Mouse (Mus musculus): ENCODE data around the gene Rassf7. TPM values are rescaled to one million over a fixed set of nuclear protein-coding genes. Genes with fewer than 3 reads are reported as not detected.

Rassf7 gene
- polyA plus RNA-seq (2012; rRNA removed): 38.0 and 43.8 TPM in 2 replicates

DNA sequence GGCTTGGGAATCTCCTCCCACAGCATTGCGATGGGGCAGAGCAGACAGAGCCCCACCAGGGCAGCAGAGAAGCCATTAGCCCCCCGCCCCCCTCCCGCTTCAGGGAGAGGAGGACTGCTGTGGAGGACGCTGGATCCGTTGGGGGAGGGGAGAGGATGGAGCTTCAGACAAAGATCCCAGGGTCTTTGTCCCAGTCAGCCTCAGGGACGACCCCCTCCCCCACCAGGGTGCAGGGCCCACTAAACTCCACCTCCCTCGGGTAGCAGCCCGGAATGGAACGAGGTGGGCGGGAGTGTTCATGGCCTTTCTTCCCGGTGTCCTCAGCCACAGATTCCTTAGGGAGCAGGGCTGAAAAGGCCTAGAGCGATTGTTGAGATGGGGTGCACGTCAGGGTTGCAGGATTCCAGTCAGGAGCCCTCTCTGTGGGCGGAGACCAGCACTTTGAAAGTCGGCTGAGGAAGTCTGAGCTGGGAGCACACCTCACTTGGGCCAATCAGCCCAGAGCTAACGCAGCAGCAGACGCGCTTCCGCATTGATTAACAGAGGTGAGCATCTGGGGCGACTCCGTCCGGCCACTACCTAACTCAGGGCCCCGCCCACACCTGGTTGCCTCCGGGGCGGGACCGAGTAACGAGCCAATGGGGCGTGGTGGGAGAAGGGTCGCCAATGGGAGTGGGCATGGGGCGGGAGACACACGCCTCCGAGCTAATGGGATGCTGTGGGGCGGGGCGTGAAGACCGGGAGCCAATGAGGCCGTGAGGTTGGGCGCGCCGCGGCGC is at the start of gene Rassf7:
Gene Rassf7, plus strand, starts transcription at position 760 of the 779 bp plus-strand sequence.

DNA sequence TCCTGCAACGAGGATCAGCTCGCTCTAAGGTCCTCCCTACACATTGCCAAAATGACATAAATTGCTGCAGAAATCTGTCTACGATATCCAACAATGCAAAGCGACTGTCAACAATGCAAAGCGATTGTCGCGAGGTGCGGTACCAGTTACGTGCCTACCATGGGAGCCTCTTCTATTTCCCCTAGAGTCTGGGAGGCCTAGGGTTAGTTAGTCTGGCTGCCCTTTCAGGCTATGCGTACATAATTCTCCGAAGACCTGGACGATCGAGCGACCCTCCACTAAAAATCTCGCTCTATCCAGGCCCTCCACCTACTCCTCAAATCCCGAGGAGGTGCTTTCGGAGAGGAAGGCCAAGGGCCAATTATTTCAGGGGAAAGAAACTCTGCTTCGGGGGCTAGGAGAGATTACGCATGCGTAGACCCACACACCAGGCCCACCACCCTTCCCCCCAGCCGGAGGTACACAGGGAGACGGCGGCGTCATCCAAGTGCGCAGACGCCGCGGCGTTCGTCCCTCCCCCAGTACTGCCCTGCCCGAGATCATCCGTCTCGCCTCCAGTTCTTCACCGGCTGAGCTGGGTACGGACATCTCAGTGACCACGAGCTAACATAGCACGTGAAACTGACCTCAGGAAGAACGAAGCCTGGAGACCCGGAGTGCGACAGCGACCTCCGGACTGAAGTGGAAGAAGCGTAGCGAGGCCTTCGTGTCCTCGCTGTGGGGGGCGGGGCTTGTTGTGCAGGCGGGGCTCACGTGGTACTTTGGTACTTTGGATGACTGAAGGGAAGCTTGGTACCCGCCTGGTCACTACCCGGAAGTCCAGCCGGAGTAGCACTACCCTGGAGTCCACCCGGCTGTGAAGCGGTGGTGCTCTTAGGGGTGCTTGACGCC is 43.3 kb upstream of the Rassf7 start, which contains the start of gene Rnh1:
Gene Rnh1, minus strand, starts transcription at position 742 of the 891 bp plus-strand sequence.

DNA sequence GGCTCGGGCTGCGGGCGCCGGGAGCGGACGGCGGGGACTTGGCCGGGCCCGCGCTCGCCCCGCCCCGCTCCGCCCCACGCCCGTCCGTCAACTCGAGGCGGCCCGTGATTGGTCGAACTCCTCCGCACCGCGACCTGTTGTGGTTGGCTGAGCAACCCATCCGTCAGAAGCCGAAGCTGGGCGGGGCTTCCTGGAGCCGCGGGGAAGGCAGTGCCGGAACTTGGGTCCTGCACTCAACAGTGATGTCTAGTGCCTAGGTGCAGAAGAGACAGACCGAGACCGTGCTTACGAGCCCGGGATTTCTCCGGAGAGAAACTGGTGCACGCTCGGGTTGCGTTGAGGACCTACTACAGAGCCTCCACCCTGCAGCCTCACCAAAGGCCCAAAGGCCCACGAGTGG is 21.7 kb upstream of the Rassf7 start, which contains the start of the genes Hras and Lrrc56:
Gene Hras, minus strand, starts transcription at position 58 of the 400 bp plus-strand sequence.
Gene Lrrc56, plus strand, starts transcription at position 210 of the 400 bp plus-strand sequence.

DNA sequence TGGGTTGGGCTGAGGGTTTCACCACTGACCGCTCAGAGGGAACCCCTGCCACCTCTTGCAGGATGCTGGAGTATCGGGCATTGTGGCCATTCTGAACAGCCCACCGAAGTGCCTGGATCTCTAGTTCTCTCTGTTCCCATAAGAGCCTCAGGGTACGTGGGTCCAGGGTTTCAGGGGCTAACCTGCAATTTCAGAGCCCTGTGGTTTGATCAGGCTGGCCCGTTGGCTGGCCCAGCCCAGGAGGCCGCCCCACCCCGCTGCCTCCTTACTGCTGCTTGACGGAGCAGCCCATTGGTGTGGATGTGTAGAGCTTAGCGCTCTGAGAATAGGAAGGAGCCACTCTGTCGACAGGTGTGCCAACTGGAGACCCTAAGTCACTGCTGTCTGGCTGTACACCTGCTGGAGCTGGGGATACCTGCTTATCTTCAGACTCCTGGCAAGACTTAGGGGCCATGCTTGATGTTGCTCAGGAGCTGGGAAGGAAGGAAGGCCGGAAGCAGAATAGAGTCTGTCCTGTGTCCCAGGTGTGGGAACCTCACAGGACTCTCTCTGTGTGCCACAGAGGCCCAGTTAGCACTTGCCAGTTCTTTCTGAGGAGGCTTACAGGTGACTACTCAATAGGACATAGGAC is 1.9 kb upstream of the Rassf7 start, which contains the start of gene Lmntd2:
Gene Lmntd2, minus strand, starts transcription at position 476 of the 631 bp plus-strand sequence.

DNA sequence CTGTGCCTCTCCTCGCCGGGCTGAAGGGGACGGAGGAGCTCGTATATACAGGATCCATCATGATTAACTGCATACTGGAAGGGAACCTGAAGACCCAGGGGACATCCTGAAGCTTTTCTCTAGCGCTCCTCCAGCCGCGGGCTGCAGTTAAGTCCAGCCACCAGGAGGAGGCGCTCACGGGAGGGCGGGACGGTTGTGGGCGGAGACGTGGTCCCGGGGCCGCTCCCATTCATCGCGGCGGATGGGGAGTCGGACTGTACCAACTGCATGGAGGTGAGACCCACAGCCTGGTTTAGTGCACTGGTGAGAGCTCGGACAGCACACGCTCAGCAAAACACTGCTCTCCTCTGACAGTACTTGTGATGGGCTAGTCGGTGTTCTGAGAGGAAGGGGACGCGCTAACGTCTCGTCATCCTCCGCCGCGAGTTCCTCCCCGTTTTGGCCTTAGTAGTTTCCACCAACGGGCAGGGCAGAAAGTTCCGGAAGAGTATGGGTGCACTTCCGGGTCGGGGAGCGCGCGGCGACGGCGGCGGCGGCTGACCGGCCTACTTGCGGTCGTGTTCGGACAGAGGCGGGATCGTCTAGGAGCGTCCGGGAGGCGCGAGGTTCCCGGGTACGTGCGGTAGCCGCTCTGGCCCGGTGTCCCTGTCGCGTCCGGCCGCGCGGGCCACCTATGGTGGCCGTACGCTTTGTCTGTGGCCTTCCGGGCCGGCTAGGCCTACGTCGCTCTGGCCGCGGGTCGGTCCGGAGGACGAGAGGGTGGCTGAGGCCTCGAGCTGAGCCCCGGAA is 12.8 kb downstream of the Rassf7 start, which contains the start of gene Phrf1:
Gene Phrf1, plus strand, starts transcription at position 506 of the 789 bp plus-strand sequence.

DNA sequence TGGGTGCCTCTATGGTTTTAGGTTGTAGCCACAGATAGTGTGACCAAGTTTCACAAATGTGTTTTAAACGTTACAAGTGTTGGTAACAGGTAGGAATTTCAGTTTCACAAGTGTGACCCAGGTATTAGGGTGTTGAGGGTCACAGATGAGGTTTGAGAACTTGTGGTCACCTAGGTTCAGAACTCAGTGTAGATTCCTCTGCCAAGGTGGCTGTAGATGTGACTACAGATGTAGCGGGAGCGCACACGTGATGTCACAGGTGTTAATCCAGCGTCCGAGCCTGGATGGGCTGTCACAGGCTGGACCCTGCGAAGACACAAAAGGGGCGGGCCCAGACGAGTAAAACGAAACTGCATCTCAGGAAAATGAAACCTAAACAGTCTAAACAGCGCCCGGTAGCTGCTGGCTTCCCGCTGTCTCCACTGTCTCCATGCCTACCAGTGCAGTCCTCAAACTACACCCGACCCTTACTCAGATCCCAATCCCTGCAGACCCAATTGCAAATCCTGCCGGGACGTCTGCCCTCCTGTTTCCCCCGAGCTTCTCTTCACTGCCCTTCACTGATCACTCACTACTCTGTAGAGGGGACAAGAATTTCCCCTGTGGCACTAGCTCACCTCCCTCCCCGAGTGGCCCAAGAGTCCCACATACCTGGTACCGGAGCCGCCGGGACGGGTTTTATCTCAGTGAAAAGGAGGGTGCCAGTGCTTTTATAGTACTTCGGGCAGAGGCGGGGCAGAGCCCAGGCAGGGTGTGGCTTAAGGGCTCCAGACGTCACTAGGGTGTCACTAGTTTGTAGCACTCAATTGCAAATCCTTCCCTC is 50.3 kb downstream of the Rassf7 start, which contains the start of gene Irf7:
Gene Irf7, minus strand, starts transcription at position 743 of the 823 bp plus-strand sequence.

Other genes with a start within 250 kb of the Rassf7 start
- gene Ifitm1, start 248.6 kb upstream of the Rassf7 start, polyA plus RNA-seq (2012; rRNA removed): 12.4 and 30.5 TPM in 2 replicates
- 5.5 and 20.2 TPM in 2 replicates for gene Ifitm3, start 205.1 kb upstream of the Rassf7 start, polyA plus RNA-seq (2012; rRNA removed)
- 0.35 and 0.38 TPM in 2 replicates for gene Ifitm6, start 197.9 kb upstream of the Rassf7 start, polyA plus RNA-seq (2012; rRNA removed)
- not detected in 2 replicates for gene Gm17387, start 186.7 kb upstream of the Rassf7 start, polyA plus RNA-seq (2012; rRNA removed)
- 68.2 and 109 TPM in 2 replicates for gene B4galnt4, start 154.8 kb upstream of the Rassf7 start, polyA plus RNA-seq (2012; rRNA removed)
- gene Pkp3, start 137.6 kb upstream of the Rassf7 start, polyA plus RNA-seq (2012; rRNA removed): 1.5 and 2.1 TPM in 2 replicates
- 2.3 and 2.7 TPM in 2 replicates for gene Sigirr, start 115.3 kb upstream of the Rassf7 start, polyA plus RNA-seq (2012; rRNA removed)
- 0.52 and 0.88 TPM in 2 replicates for gene Ano9, start 98.1 kb upstream of the Rassf7 start, polyA plus RNA-seq (2012; rRNA removed)
- gene Ptdss2, start 93.5 kb upstream of the Rassf7 start, polyA plus RNA-seq (2012; rRNA removed): 55.5 and 61.6 TPM in 2 replicates
- 44.5 and 71.8 TPM in 2 replicates for gene Rnh1, start 43.0 kb upstream of the Rassf7 start, polyA plus RNA-seq (2012; rRNA removed)
- gene Hras, start 21.9 kb upstream of the Rassf7 start, polyA plus RNA-seq (2012; rRNA removed): 97.5 and 134 TPM in 2 replicates
- gene Lrrc56, start 21.7 kb upstream of the Rassf7 start, polyA plus RNA-seq (2012; rRNA removed): 15.4 and 17.1 TPM in 2 replicates
- gene Lmntd2, start 1.8 kb upstream of the Rassf7 start, polyA plus RNA-seq (2012; rRNA removed): 8.6 and 10.9 TPM in 2 replicates
- gene Phrf1, start 12.9 kb downstream of the Rassf7 start, polyA plus RNA-seq (2012; rRNA removed): 45.8 and 52.9 TPM in 2 replicates
- gene Irf7, start 50.6 kb downstream of the Rassf7 start, polyA plus RNA-seq (2012; rRNA removed): 0.49 and 0.77 TPM in 2 replicates
- gene Cdhr5, start 60.9 kb downstream of the Rassf7 start, polyA plus RNA-seq (2012; rRNA removed): 0.02 and 0.16 TPM in 2 replicates
- gene Sct, start 63.3 kb downstream of the Rassf7 start, polyA plus RNA-seq (2012; rRNA removed): 0.28 and 4.1 TPM in 2 replicates
- gene Drd4, start 76.1 kb downstream of the Rassf7 start, polyA plus RNA-seq (2012; rRNA removed): 0.56 and 1.6 TPM in 2 replicates
- gene Deaf1, start 111.8 kb downstream of the Rassf7 start, polyA plus RNA-seq (2012; rRNA removed): 45.2 and 61.7 TPM in 2 replicates
- 44.9 and 57.3 TPM in 2 replicates for gene Tmem80, start 111.9 kb downstream of the Rassf7 start, polyA plus RNA-seq (2012; rRNA removed)
- gene Eps8l2, start 123.0 kb downstream of the Rassf7 start, polyA plus RNA-seq (2012; rRNA removed): 2.7 and 3.8 TPM in 2 replicates
- 237 and 389 TPM in 2 replicates for gene Taldo1, start 176.3 kb downstream of the Rassf7 start, polyA plus RNA-seq (2012; rRNA removed)
- gene Gatd1, start 198.3 kb downstream of the Rassf7 start, polyA plus RNA-seq (2012; rRNA removed): 36.6 and 60.3 TPM in 2 replicates
- gene Cend1, start 213.6 kb downstream of the Rassf7 start, polyA plus RNA-seq (2012; rRNA removed): 6.8 and 9.0 TPM in 2 replicates
- gene Slc25a22, start 222.0 kb downstream of the Rassf7 start, polyA plus RNA-seq (2012; rRNA removed): 61.2 and 68.0 TPM in 2 replicates
- 29.8 and 30.6 TPM in 2 replicates for gene Pidd1, start 228.2 kb downstream of the Rassf7 start, polyA plus RNA-seq (2012; rRNA removed)
- 1,440 and 4,284 TPM in 2 replicates for gene Rplp2, start 231.5 kb downstream of the Rassf7 start, polyA plus RNA-seq (2012; rRNA removed)
- gene Pnpla2, start 239.3 kb downstream of the Rassf7 start, polyA plus RNA-seq (2012; rRNA removed): 10.3 and 13.7 TPM in 2 replicates
- 4.1 and 6.6 TPM in 2 replicates for gene Cracr2b, start 245.2 kb downstream of the Rassf7 start, polyA plus RNA-seq (2012; rRNA removed)